Mouse (Mus musculus): ENCODE results near the gene Btc. TPM values are rescaled to one million over a fixed set of nuclear protein-coding genes. Genes with fewer than 3 reads are reported as not detected.

Btc gene
- polyA plus RNA-seq, 1 experiment from 2014 or later: 0.55 TPM

DNA sequence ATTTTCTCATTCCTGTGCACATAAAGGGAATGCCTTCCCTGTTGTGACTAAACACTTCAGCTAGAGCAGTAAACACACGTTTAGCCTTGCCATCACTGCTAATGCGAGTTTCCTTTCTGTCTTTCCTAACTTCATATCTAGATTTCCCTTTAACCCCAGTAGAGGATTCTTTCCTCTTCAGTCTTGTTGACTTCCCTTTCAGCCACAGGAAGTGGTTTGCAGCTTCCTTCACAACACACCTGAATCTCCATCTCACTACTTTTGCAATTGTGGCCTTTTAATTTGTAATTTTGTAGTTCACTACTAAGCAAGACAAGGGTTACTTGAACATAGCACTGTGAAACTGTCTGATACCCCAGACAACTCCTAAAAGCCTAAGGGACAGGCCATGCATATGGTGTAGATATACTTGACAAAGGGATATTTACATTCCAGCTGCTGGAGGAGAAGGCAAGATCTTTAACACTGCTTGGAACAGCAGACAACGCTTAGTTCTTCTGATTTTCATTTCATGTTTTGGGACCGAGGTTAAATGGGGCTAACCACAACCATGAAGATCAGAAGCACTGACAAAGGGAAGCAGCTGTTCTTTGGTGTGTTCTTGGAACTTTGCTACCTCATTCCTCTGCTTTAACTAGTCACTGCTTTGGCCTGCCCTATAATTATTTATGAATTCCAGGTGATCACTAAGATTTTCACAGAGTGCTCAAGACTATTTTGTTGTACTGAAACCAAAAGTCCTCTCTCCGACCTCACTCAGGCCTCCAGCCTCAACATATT, 60.6 kb downstream of the Btc start:
- WGBS (ENCODE audit: insufficient replicate concordance): 31% methylated on average over 5 of the region's 5 CpGs

DNA sequence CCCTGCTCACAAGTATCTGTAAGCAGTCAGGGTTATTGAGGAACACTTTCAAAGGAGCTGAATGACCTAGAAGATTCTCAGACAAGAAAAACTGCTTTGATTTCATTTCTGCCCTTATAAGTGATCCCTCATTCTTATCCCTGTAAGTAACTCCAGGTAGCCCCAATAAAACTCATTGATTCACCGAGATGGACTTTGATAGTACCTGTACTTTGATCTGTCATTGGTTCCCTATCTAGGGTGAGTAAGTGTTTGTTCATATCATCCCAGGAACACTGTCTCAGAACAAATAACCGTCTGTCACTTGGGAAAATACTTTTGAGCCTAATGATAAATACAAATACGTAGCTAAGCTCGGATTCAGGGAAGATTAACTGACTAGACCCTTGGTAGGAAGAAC, 68.6 kb downstream of the Btc start:
- WGBS (ENCODE audit: insufficient replicate concordance): 55% methylated on average over 4 of the region's 4 CpGs
- Histone ChIP-seq H3K27me3 (ENCODE audit: control insufficient read depth, insufficient read depth, low read depth, low read length) (no peaks in the 10 kb centered on the region), H3K9me3 (replicated peaks; ENCODE audit: control insufficient read depth, low read length) (no peaks in the 10 kb centered on the region), H3K4me3 (ENCODE audit: low read depth, low read length) (no peak overlapping the region), H3K9ac (ENCODE audit: low read depth, low read length) (no peak overlapping the region), H3K36me3 (ENCODE audit: control insufficient read depth, insufficient read depth) (no peaks in the 10 kb centered on the region), H3K4me1 (ENCODE audit: control insufficient read depth, low read depth, low read length) (no peaks in the 10 kb centered on the region), H3K4me2 (ENCODE audit: low read depth, low read length) (no peak overlapping the region), H3K27ac (ENCODE audit: low read length) (no peak overlapping the region)
- no peak for ATAC-seq (ENCODE audit: low read depth)

More for the DNA sequence above, 60.6 kb downstream of the Btc start:
- Histone ChIP-seq H3K27ac (ENCODE audit: low read length) (no peak overlapping the region), H3K4me1 (ENCODE audit: control insufficient read depth, low read depth, low read length) (no peaks in the 10 kb centered on the region), H3K27me3 (ENCODE audit: control insufficient read depth, insufficient read depth, low read depth, low read length) (no peaks in the 10 kb centered on the region), H3K4me2 (ENCODE audit: low read depth, low read length) (no peak overlapping the region), H3K9me3 (replicated peaks; ENCODE audit: control insufficient read depth, low read length) (no peaks in the 10 kb centered on the region), H3K36me3 (ENCODE audit: control insufficient read depth, insufficient read depth) (no peaks in the 10 kb centered on the region), H3K4me3 (ENCODE audit: low read depth, low read length) (no peak overlapping the region), H3K9ac (ENCODE audit: low read depth, low read length) (no peak overlapping the region)
- ATAC-seq (ENCODE audit: low read depth): no peak

DNA sequence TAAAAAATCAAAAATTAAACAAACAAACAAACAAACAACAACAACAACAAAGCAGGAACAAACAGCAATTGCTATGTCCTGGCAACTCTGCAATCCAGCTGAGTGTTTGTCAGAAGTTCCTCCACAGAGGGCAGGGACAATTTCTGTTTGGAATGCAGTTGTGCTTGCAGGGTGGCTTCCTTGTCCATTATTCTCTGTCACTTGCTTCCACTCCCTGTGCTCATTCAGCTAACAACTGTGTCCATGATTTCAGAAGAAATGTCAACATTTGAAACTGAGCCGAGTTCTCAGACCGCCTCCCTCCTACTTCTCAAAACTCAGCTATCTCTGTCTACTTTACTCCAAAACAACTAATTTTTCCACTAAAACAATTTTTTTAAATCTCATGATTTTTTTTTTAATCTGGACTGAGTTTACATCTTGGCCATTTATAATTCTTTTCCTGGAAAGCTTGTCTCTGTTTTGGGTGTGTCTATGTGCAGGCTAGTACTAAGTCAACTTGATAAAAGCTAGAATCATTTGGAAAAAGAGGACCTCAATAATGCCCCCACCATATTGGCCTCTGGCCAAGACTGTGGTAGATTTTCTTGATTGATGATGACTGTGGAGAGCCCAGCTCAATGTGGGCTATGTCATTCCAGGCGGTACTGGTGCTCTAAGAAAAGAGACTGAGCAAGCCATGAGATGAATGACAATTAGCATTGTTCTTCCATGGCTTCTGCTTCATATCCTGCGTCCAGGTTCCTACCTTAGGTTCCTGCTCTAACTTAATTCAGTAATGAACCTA, 70.5 kb downstream of the Btc start:
- H3K4me2 ChIP-seq (ENCODE audit: low read depth, low read length): no peak overlapping the region
- no peaks in the 10 kb centered on the region for H3K36me3 ChIP-seq (ENCODE audit: control insufficient read depth, insufficient read depth)
- H3K9ac ChIP-seq (ENCODE audit: low read depth, low read length): no peak overlapping the region
- no peaks in the 10 kb centered on the region for H3K27me3 ChIP-seq (ENCODE audit: control insufficient read depth, insufficient read depth, low read depth, low read length)
- no peak overlapping the region for H3K4me3 ChIP-seq (ENCODE audit: low read depth, low read length)
- no peak for ATAC-seq (ENCODE audit: low read depth)
- no peak overlapping the region for H3K27ac ChIP-seq (ENCODE audit: low read length)
- 57% methylated on average over 4 of the region's 4 CpGs for WGBS (ENCODE audit: insufficient replicate concordance)
- no peaks in the 10 kb centered on the region for H3K4me1 ChIP-seq (ENCODE audit: control insufficient read depth, low read depth, low read length)
- no peaks in the 10 kb centered on the region for H3K9me3 ChIP-seq (replicated peaks; ENCODE audit: control insufficient read depth, low read length)

DNA sequence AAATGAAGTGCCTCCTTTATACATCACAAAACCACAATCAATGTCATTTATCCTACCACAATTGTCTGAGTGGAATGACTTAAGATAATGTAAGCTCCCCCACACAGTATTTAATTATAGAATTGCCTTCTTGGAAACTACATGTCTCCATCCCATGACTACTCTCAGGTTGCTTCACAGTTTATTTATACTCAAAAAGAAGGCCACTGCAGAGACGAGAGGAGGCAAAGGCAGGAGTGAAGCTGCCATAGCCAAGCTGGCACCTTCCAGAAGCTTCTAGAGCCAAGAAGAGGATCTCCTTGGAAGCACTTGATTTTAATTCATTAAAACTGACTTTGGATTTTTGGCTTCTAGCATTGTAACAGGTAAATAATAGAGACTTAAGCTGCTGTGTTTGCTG, 81.0 kb downstream of the Btc start:
- WGBS (ENCODE audit: insufficient replicate concordance): 56% methylated on average over 1 of the region's 1 CpGs

DNA sequence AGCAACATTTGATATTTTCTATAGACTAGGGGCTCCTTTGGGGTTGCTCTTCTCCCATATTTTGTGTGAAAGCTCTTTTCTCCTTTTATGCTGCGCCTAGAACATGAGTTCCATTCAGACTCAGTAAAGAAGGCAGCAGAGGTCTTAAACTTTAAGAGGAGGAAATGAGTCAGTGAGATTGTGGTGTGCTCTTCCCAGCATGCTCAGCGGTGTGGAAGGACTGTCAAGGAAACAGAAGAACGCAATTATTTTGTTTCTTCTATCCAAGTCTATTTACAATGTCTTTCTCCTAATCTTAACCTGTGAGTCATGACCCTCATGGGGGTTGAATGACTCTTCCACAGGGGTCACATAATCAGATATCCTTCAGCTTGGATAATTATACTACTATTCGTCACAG, 82.4 kb downstream of the Btc start:
- no peaks in the 10 kb centered on the region for H3K9me3 ChIP-seq (replicated peaks; ENCODE audit: control insufficient read depth, low read length)
- no peaks in the 10 kb centered on the region for H3K4me1 ChIP-seq (ENCODE audit: control insufficient read depth, low read depth, low read length)
- no peaks in the 10 kb centered on the region for H3K27me3 ChIP-seq (ENCODE audit: control insufficient read depth, insufficient read depth, low read depth, low read length)
- H3K9ac ChIP-seq (ENCODE audit: low read depth, low read length): no peak overlapping the region
- no peaks in the 10 kb centered on the region for H3K36me3 ChIP-seq (ENCODE audit: control insufficient read depth, insufficient read depth)
- H3K4me3 ChIP-seq (ENCODE audit: low read depth, low read length): no peak overlapping the region
- no peak for ATAC-seq (ENCODE audit: low read depth)
- no peak overlapping the region for H3K4me2 ChIP-seq (ENCODE audit: low read depth, low read length)
- H3K27ac ChIP-seq (ENCODE audit: low read length): no peak overlapping the region
- WGBS (ENCODE audit: insufficient replicate concordance): 40% methylated on average over 4 of the region's 4 CpGs

More for the DNA sequence above, 81.0 kb downstream of the Btc start:
- no peak overlapping the region for H3K27ac ChIP-seq (ENCODE audit: low read length)
- ATAC-seq (ENCODE audit: low read depth): no peak
- H3K36me3 ChIP-seq (ENCODE audit: control insufficient read depth, insufficient read depth): no peaks in the 10 kb centered on the region
- no peak overlapping the region for H3K9ac ChIP-seq (ENCODE audit: low read depth, low read length)
- H3K4me2 ChIP-seq (ENCODE audit: low read depth, low read length): no peak overlapping the region
- no peak overlapping the region for H3K4me3 ChIP-seq (ENCODE audit: low read depth, low read length)
- no peaks in the 10 kb centered on the region for H3K4me1 ChIP-seq (ENCODE audit: control insufficient read depth, low read depth, low read length)
- no peaks in the 10 kb centered on the region for H3K9me3 ChIP-seq (replicated peaks; ENCODE audit: control insufficient read depth, low read length)
- no peaks in the 10 kb centered on the region for H3K27me3 ChIP-seq (ENCODE audit: control insufficient read depth, insufficient read depth, low read depth, low read length)

DNA sequence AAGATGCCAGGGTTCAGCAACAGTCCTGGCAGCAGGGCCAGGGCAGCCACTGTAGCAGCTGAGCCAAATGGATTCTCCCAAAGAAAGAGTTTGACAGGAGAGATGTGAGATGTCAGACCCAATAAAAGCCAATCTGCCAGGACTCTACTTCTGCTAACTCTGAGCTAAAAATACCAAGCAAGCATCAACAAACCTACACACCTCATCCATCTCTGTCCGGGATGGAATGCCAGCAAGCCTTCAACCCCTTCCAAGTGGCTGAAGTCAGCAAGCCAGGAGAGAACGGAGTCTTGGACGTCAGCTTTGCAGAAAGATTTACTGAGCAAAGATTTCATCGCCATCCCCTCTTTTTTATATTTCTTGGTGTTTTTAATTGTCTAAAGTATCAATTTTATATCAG, 88.8 kb downstream of the Btc start:
- no peak overlapping the region for H3K9ac ChIP-seq (ENCODE audit: low read depth, low read length)
- H3K4me2 ChIP-seq (ENCODE audit: low read depth, low read length): no peak overlapping the region
- ATAC-seq (ENCODE audit: low read depth): no peak
- H3K36me3 ChIP-seq (ENCODE audit: control insufficient read depth, insufficient read depth): no peaks in the 10 kb centered on the region
- H3K27ac ChIP-seq (ENCODE audit: low read length): no peak overlapping the region
- H3K27me3 ChIP-seq (ENCODE audit: control insufficient read depth, insufficient read depth, low read depth, low read length): no peaks in the 10 kb centered on the region
- WGBS (ENCODE audit: insufficient replicate concordance): 71% methylated on average over 4 of the region's 4 CpGs
- H3K4me3 ChIP-seq (ENCODE audit: low read depth, low read length): no peak overlapping the region
- no peaks in the 10 kb centered on the region for H3K9me3 ChIP-seq (replicated peaks; ENCODE audit: control insufficient read depth, low read length)
- H3K4me1 ChIP-seq (ENCODE audit: control insufficient read depth, low read depth, low read length): no peaks in the 10 kb centered on the region

DNA sequence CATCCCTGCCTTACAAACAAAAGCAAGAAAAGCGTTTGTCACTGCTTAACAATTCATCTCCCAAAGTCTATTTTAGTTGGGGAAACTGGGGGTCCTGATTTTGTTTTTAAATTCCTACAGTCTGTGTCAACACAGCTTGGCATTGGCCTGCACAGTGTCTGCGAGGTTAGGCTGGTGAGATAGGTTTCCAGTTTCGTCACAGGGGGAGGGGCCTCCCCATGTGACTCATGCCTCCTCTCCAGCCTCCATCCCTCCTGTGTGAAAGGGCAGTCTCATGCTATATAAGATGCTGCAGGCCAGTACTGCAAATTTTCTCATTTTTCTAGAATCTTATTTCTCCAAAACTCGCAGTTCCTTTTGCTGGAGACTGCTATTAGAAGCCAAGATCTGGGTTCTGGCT, 91.0 kb downstream of the Btc start:
- no peaks in the 10 kb centered on the region for H3K27me3 ChIP-seq (ENCODE audit: control insufficient read depth, insufficient read depth, low read depth, low read length)
- no peak overlapping the region for H3K9ac ChIP-seq (ENCODE audit: low read depth, low read length)
- no peak overlapping the region for H3K27ac ChIP-seq (ENCODE audit: low read length)
- ATAC-seq (ENCODE audit: low read depth): no peak
- H3K9me3 ChIP-seq (replicated peaks; ENCODE audit: control insufficient read depth, low read length): no peaks in the 10 kb centered on the region
- H3K36me3 ChIP-seq (ENCODE audit: control insufficient read depth, insufficient read depth): no peaks in the 10 kb centered on the region
- H3K4me2 ChIP-seq (ENCODE audit: low read depth, low read length): no peak overlapping the region
- no peak overlapping the region for H3K4me3 ChIP-seq (ENCODE audit: low read depth, low read length)
- no peaks in the 10 kb centered on the region for H3K4me1 ChIP-seq (ENCODE audit: control insufficient read depth, low read depth, low read length)
- WGBS (ENCODE audit: insufficient replicate concordance): 19% methylated on average over 4 of the region's 4 CpGs

DNA sequence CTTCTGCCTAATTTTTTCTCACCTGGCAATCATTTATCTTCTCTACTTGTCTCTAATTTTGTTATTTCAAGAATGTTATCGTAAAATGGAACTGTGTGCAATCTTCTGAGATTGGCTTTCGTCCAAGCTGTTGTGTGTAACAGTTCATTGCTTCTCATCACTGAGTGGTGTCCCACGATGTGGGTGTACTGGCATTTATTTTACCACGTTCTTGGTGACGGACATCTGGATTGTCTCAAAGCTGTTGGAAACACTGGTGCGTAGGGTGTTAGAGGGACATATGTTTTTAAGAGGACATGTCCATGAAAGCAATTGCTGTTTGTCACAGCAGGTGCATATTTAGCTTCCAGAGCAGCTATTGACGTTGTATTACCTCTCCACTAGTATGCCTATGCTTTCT, 94.2 kb downstream of the Btc start:
- no peaks in the 10 kb centered on the region for H3K27me3 ChIP-seq (ENCODE audit: control insufficient read depth, insufficient read depth, low read depth, low read length)
- H3K4me1 ChIP-seq (ENCODE audit: control insufficient read depth, low read depth, low read length): no peaks in the 10 kb centered on the region
- H3K9me3 ChIP-seq (replicated peaks; ENCODE audit: control insufficient read depth, low read length): no peaks in the 10 kb centered on the region
- H3K4me3 ChIP-seq (ENCODE audit: low read depth, low read length): no peak overlapping the region
- H3K4me2 ChIP-seq (ENCODE audit: low read depth, low read length): no peak overlapping the region
- WGBS (ENCODE audit: insufficient replicate concordance): 55% methylated on average over 7 of the region's 7 CpGs
- H3K9ac ChIP-seq (ENCODE audit: low read depth, low read length): no peak overlapping the region
- ATAC-seq (ENCODE audit: low read depth): no peak
- H3K36me3 ChIP-seq (ENCODE audit: control insufficient read depth, insufficient read depth): no peaks in the 10 kb centered on the region
- H3K27ac ChIP-seq (ENCODE audit: low read length): no peak overlapping the region

DNA sequence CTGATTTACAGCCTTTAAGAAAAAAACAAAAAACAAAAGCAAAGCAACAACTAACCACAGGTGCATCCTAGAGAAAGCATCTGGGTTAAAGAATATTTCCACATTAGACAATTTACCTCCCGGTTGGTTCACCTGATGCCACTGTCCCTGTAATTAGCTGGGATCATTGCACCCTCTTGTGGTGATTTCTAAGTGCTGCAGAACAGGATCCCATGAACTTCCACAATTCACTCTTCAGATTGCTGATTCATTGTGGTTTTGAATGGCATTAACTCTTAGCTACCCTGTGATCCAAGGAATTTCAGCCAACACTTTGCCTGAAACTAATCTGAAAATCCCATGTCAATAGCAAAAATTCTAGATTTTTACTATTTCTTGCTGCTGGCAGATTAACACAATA, 94.9 kb downstream of the Btc start:
- no peak overlapping the region for H3K4me2 ChIP-seq (ENCODE audit: low read depth, low read length)
- H3K4me3 ChIP-seq (ENCODE audit: low read depth, low read length): no peak overlapping the region
- H3K27me3 ChIP-seq (ENCODE audit: control insufficient read depth, insufficient read depth, low read depth, low read length): no peaks in the 10 kb centered on the region
- H3K4me1 ChIP-seq (ENCODE audit: control insufficient read depth, low read depth, low read length): no peaks in the 10 kb centered on the region
- H3K27ac ChIP-seq (ENCODE audit: low read length): no peak overlapping the region
- no peak for ATAC-seq (ENCODE audit: low read depth)
- H3K36me3 ChIP-seq (ENCODE audit: control insufficient read depth, insufficient read depth): no peaks in the 10 kb centered on the region
- no peaks in the 10 kb centered on the region for H3K9me3 ChIP-seq (replicated peaks; ENCODE audit: control insufficient read depth, low read length)
- 8% methylated on average over 1 of the region's 1 CpGs for WGBS (ENCODE audit: insufficient replicate concordance)
- H3K9ac ChIP-seq (ENCODE audit: low read depth, low read length): no peak overlapping the region

All from liver, embryonic 16.5 days (tissue).